Mouse (Mus musculus) lung, postnatal 0 days (tissue): ENCODE measurements around the gene Canx. TPM values are rescaled to one million over a fixed set of nuclear protein-coding genes. Genes with fewer than 3 reads are reported as not detected.
"Not testable (repeated sequence)": the region's sequence is repeated elsewhere in the genome, so short reads cannot be mapped to it uniquely, and the experiment has no call there.

Experiments
- ATAC-seq: fragments of 200-750 bp; cut with Nextera tagmentation; 2 replicates; pipeline ENCODE4 v1.8.0; 2017; ENCODE audit warnings: moderate library complexity
- DNase-seq: peaks from one replicate; pipeline ENCODE4 v3.0.0-alpha.2; 2016; ENCODE audit warnings: low spot score
- H3K27ac ChIP-seq: fragments of 300-500 bp; sonication (generic); 2 replicates; pipeline ENCODE4 v1.5.1; 2014; ENCODE audit warnings: antibody characterized with exemption, mild to moderate bottlenecking, low read length, mixed read lengths
- H3K27me3 ChIP-seq: fragments of 300-500 bp; sonication (generic); replicated peaks from 2 replicates; pipeline ENCODE4 v1.6.1; 2014; ENCODE audit warnings: low read length, mixed read lengths; ENCODE audit not compliant: insufficient read depth
- H3K36me3 ChIP-seq: fragments of 300-500 bp; sonication (generic); 2 replicates; pipeline ENCODE4 v1.6.1; 2014; ENCODE audit warnings: low read length, mixed read lengths; ENCODE audit not compliant: insufficient read depth
- H3K4me1 ChIP-seq: fragments of 300-500 bp; sonication (generic); 2 replicates; pipeline ENCODE4 v1.6.1; 2014; ENCODE audit warnings: antibody characterized with exemption, low read depth, low read length, mixed read lengths; ENCODE audit not compliant: insufficient read depth
- H3K4me2 ChIP-seq: fragments of 300-500 bp; sonication (generic); replicated peaks from 2 replicates; pipeline ENCODE4 v1.6.1; 2014; ENCODE audit warnings: low read depth, mild to moderate bottlenecking, low read length, moderate library complexity, mixed read lengths
- H3K4me3 ChIP-seq: fragments of 300-500 bp; sonication (generic); 2 replicates; pipeline ENCODE4 v1.5.1; 2014; ENCODE audit warnings: low read depth, low read length
- H3K9ac ChIP-seq: fragments of 300-500 bp; sonication (generic); replicated peaks from 2 replicates; pipeline ENCODE4 v1.6.1; 2014; ENCODE audit warnings: low read depth, mild to moderate bottlenecking
- H3K9me3 ChIP-seq: fragments of 300-500 bp; sonication (generic); 2 replicates; pipeline ENCODE4 v1.6.1; 2016; ENCODE audit warnings: low read length, mixed read lengths
- CTCF ChIP-seq: IDR thresholded peaks from 2 replicates; pipeline ENCODE4 v1.5.1; 2016; ENCODE audit warnings: antibody characterized with exemption, mild to moderate bottlenecking
- EP300 ChIP-seq: IDR thresholded peaks from 2 replicates; pipeline ENCODE4 v1.6.1; 2016; ENCODE audit warnings: antibody characterized with exemption, mild to moderate bottlenecking, control low read depth
- WGBS: fragments of 180-500 bp; shearing (Covaris S2); extraction: QIAGEN DNeasy Blood & Tissue Kit; methylation state at CpG from one replicate; pipeline ENCODE4 v1.1.7; 2014; 5-methylcytosine and 5-hydroxymethylcytosine counted together
- polyA plus RNA-seq: library from polyadenylated mRNA; unstranded; fragments of >200 nt; fragmentation: Nextera tagmentation; extraction: Ambion mirVana; gene quantifications from 2 replicates; pipeline ENCODE4 v1.2.1, GENCODE M21; 2015

The Canx gene
- polyA plus RNA-seq, 1 experiment from 2014 or later = 168 TPM

- no peak overlapping the region for H3K4me3 ChIP-seq
- H3K9ac ChIP-seq = no peak overlapping the region
- H3K9me3 ChIP-seq = no peaks in the 10 kb centered on the region
- DNase-seq (no peak), ATAC-seq (peak; percentile 12; the same call in 1 of the 2 replicates)
- H3K4me2 ChIP-seq = peak overlapping the region; percentile 67; the same call in 1 of the 2 replicates
- no peaks in the 10 kb centered on the region for H3K27me3 ChIP-seq
- no peaks in the 10 kb centered on the region for H3K36me3 ChIP-seq
- WGBS = 60% methylated on average over 4 of the region's 4 CpGs
- no peaks in the 10 kb centered on the region for H3K4me1 ChIP-seq
- TF ChIP-seq EP300 (no peak), CTCF (no peak)
- no peak overlapping the region for H3K27ac ChIP-seq
These were observed 45.5 kb upstream of the Canx start for GRCm38 (mm10) chr11:50370969-50371368.

GRCm38 (mm10) chr11:50369360-50369911, 44.0 kb upstream of the Canx start:
- TF ChIP-seq CTCF (no peak), EP300 (no peak)
- Histone ChIP-seq H3K36me3 (no peaks in the 10 kb centered on the region), H3K4me2 (no peak overlapping the region), H3K4me1 (no peaks in the 10 kb centered on the region), H3K27ac (no peak overlapping the region), H3K9ac (no peak overlapping the region), H3K9me3 (no peaks in the 10 kb centered on the region), H3K27me3 (no peaks in the 10 kb centered on the region), H3K4me3 (no peak overlapping the region)
- no peak for ATAC-seq
- 79% methylated on average over 5 of the region's 5 CpGs for WGBS
- DNase-seq = peak; percentile 41

DNA sequence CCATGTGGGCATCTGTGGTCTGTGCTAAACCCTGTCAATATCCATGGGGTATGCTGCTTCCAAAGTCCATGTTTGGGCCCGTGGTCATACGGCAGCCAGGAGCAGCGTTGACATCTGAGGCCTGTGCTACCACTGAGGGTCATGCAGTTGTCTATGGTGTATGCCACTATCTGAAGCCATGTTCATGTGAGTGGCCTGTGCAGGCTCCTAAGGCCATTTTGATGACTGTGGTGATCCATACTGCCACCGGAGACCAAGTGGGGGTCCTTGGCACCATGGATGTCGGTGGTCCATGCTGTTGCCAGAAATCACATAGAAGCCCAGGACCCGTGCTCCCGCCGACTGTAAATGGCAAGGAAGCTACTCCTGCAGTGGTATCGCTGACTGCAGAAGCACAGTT, 42.1 kb upstream of the Canx start:
- Histone ChIP-seq H3K36me3 (no peaks in the 10 kb centered on the region), H3K4me1 (no peaks in the 10 kb centered on the region), H3K27ac (no peak overlapping the region), H3K9ac (no peak overlapping the region), H3K4me3 (no peak overlapping the region), H3K9me3 (no peaks in the 10 kb centered on the region), H3K4me2 (no peak overlapping the region), H3K27me3 (no peaks in the 10 kb centered on the region)
- TF ChIP-seq EP300 (no peak), CTCF (no peak)
- ATAC-seq = no peak
- DNase-seq = no peak
- 95% methylated on average over 9 of the region's 9 CpGs for WGBS

GRCm38 (mm10) chr11:50365322-50365721, 39.8 kb upstream of the Canx start:
- ATAC-seq = no peak

DNA sequence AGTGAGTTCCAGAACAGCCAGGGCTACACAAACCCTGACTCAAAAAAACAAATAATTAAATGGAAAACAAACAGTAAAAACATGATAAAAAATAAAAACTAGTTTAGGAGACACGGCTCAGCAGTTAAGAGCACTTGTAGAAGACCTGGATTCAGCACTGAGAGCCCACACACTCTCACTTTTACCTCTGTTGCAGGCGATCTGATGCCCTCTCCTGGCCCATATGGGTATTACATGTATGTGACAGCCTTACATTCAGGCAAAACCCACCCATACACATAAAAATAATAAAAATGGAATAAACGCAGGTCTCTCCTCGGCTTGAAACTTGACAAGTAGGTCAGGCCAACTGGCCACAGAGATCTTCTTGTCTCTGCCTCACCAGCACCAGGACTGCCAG, 39.1 kb upstream of the Canx start:
- H3K27me3 ChIP-seq = no peaks in the 10 kb centered on the region; the same call in 1 of the 2 replicates
- H3K4me3 ChIP-seq = no peak overlapping the region
- H3K4me2 ChIP-seq = no peak overlapping the region
- DNase-seq (peak; percentile 85), ATAC-seq (peak; percentile 66)
- H3K36me3 ChIP-seq = no peaks in the 10 kb centered on the region
- H3K27ac ChIP-seq = no peak overlapping the region
- WGBS = 4% methylated on average over 4 of the region's 4 CpGs
- no peaks in the 10 kb centered on the region for H3K9me3 ChIP-seq
- TF ChIP-seq EP300 (no peak), CTCF (peak; percentile 92)
- H3K9ac ChIP-seq = no peak overlapping the region
- no peaks in the 10 kb centered on the region for H3K4me1 ChIP-seq

More at GRCm38 (mm10) chr11:50365322-50365721, 39.8 kb upstream of the Canx start:
- no peak overlapping the region for H3K4me3 ChIP-seq
- no peaks in the 10 kb centered on the region for H3K4me1 ChIP-seq
- no peak overlapping the region for H3K27ac ChIP-seq
- no peaks in the 10 kb centered on the region for H3K27me3 ChIP-seq
- no peak for DNase-seq
- no peaks in the 10 kb centered on the region for H3K36me3 ChIP-seq
- no peaks in the 10 kb centered on the region for H3K9me3 ChIP-seq
- TF ChIP-seq CTCF = no peak
- H3K9ac ChIP-seq = no peak overlapping the region
- H3K4me2 ChIP-seq = no peak overlapping the region

DNA sequence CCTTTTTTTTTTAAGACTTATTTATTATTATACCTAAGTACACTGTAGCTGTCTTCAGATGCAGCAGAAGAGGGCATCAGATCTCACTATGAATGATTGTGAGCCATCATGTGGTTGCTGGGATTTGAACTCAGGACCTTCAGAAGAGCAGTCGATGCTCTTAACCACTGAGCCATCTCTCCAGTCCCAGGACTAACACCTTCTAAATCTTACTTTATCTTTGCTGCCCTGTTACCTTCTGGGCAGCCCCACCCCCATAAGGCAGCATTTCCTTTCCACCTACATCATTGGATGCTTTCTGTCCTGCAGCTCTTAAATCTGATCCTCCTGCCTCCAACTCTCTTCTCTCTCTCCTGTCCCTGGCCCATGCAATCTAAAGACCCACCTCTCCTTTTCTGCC, 35.8 kb upstream of the Canx start:
- not testable (repeated sequence) for H3K27ac ChIP-seq, ATAC-seq, H3K4me3 ChIP-seq, H3K4me1 ChIP-seq, DNase-seq, H3K4me2 ChIP-seq, H3K9ac ChIP-seq, H3K9me3 ChIP-seq, H3K27me3 ChIP-seq, H3K36me3 ChIP-seq
- WGBS = 64% methylated on average over 1 of the region's 1 CpGs
